Mouse (Mus musculus): Measurements from ENCODE around the gene Olfr727. TPM values are rescaled to one million over a fixed set of nuclear protein-coding genes. Genes with fewer than 3 reads are reported as not detected.

Gene Olfr727
- not detected in 2 replicates for polyA plus RNA-seq (2015; fragmentation: Nextera tagmentation; extraction: Ambion mirVana)

GRCm38 (mm10) chr14:50122886-50123285 lies at the start of gene Olfr727:
TSS of gene Olfr727 (plus strand) at chr14:50123186.

GRCm38 (mm10) chr14:50090853-50091252 lies 32.1 kb upstream of the Olfr727 start, which contains the start of gene Olfr726:
TSS of gene Olfr726 (minus strand) at chr14:50090953.

DNA sequence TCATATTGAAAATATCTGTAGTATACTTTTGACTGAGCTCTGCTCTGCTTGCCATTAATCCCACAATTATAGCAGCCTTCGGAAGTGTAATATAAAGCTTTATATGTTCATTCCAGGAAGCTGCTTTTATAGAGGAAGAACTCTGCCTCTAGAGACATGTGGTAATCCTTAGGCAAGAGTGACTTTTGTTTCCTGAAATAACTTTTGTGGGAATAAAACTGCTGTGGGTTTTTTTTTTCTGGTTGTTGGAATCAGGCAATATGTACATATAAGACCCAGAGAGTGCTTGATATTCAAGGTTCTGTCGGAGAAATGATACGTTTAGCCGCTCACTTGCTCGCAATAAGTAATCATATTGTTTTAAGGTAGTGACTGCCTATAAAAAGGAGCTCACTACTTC lies 19.6 kb downstream of the Olfr727 start, which contains the start of gene Olfr728:
TSS of gene Olfr728 (minus strand) at position 101 of the 400 bp plus-strand sequence.

GRCm38 (mm10) chr14:50152810-50153209 lies 29.8 kb downstream of the Olfr727 start, which contains the start of gene Olfr729:
TSS of gene Olfr729 (minus strand) at chr14:50152910.

Other genes with a start within 250 kb of the Olfr727 start
- not detected in 2 replicates for gene Olfr722, start 221.2 kb upstream of the Olfr727 start, polyA plus RNA-seq (2015; fragmentation: Nextera tagmentation; extraction: Ambion mirVana)
- not detected in 2 replicates for gene Olfr723, start 191.4 kb upstream of the Olfr727 start, polyA plus RNA-seq (2015; fragmentation: Nextera tagmentation; extraction: Ambion mirVana)
- gene Olfr724, start 159.9 kb upstream of the Olfr727 start, polyA plus RNA-seq (2015; fragmentation: Nextera tagmentation; extraction: Ambion mirVana): not detected in 2 replicates
- not detected in 2 replicates for gene Olfr725, start 82.8 kb upstream of the Olfr727 start, polyA plus RNA-seq (2015; fragmentation: Nextera tagmentation; extraction: Ambion mirVana)
- gene Olfr726, start 32.2 kb upstream of the Olfr727 start, polyA plus RNA-seq (2015; fragmentation: Nextera tagmentation; extraction: Ambion mirVana): not detected in 2 replicates
- not detected in 2 replicates for gene Olfr728, start 19.5 kb downstream of the Olfr727 start, polyA plus RNA-seq (2015; fragmentation: Nextera tagmentation; extraction: Ambion mirVana)
- not detected in 2 replicates for gene Olfr729, start 29.7 kb downstream of the Olfr727 start, polyA plus RNA-seq (2015; fragmentation: Nextera tagmentation; extraction: Ambion mirVana)
- gene Olfr730, start 65.0 kb downstream of the Olfr727 start, polyA plus RNA-seq (2015; fragmentation: Nextera tagmentation; extraction: Ambion mirVana): not detected in 2 replicates
- gene Olfr731, start 118.7 kb downstream of the Olfr727 start, polyA plus RNA-seq (2015; fragmentation: Nextera tagmentation; extraction: Ambion mirVana): not detected in 2 replicates
- not detected in 2 replicates for gene Olfr732, start 161.0 kb downstream of the Olfr727 start, polyA plus RNA-seq (2015; fragmentation: Nextera tagmentation; extraction: Ambion mirVana)
- gene Olfr733, start 178.3 kb downstream of the Olfr727 start, polyA plus RNA-seq (2015; fragmentation: Nextera tagmentation; extraction: Ambion mirVana): not detected in 2 replicates
- not detected in 2 replicates for gene Olfr734, start 203.6 kb downstream of the Olfr727 start, polyA plus RNA-seq (2015; fragmentation: Nextera tagmentation; extraction: Ambion mirVana)
- gene Olfr735, start 225.7 kb downstream of the Olfr727 start, polyA plus RNA-seq (2015; fragmentation: Nextera tagmentation; extraction: Ambion mirVana): not detected in 2 replicates
- not detected in 2 replicates for gene Tlr11, start 234.7 kb downstream of the Olfr727 start, polyA plus RNA-seq (2015; fragmentation: Nextera tagmentation; extraction: Ambion mirVana)